Mouse (Mus musculus) cerebellum, adult 9-11 months (tissue): ENCODE data around the gene Dthd1.

Experiments used
- DNase-seq: peaks from one replicate; pipeline ENCODE4 v3.0.0; 2022

The Dthd1 gene

GRCm38 (mm10) chr5:62813402-62814071, at the start of gene Dthd1:
Dthd1 (plus strand) TSS chr5:62813823.
- no peak for DNase-seq

GRCm38 (mm10) chr5:62764161-62764560, 49.5 kb upstream of the Dthd1 start:
- no peak for DNase-seq

DNA sequence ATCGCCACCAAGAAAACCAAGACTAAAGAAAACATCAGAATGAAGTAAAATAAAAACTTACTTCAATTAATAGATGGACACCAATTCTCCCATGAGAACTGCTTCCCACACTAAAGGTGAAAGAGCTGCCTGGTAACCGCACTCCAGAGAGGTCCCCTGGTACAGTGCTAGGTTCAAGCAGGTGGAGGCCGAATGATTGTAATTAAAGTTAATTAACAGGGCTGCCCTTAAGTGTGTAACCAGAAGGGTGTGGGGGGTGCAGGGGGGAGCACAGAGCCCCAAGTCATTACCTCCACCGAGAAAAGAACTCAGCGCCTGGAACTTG, 48.2 kb upstream of the Dthd1 start:
- DNase-seq = no peak

GRCm38 (mm10) chr5:62765784-62766701, 47.6 kb upstream of the Dthd1 start, which contains the start of gene Arap2:
Arap2 (minus strand) TSS chr5:62766159.
- peak; percentile 14 for DNase-seq

DNA sequence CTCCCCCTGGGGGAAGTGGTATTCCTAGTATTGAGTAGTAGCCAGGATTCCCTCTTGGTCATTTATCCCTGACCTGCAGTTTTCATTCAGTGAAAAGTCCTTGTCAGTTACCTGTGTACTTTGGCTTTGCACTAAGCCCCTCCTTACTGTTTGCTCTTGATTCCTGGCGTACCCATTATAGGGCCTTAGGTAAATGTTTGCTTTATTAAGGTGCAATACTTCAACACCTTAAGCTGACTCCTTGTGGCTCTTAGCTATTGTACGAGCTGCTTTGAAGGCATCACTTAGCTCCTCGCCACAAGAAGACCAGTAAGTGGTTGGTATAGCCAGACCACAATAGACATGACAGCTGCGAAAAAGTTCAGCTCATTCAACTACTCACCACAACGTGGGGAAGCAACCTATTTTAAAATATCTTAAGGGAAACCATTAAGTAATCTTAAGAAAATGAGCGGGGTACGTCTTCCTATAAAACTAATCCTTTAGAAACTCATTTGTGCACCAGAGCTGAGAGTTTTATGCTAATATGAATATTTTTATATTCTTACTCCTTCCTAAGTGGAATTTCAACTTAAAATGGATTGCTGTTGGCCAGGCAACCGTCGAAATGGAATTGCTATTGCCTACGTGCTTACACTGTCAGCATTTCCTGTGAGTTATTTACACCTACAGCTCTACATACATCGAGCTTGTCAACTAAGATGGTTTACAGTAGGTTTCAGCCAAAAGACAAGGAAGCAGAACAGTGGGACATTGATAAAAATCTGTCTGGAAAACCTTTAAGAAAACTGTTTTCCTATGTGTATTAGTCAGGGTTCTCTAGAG, 41.6 kb upstream of the Dthd1 start:
- DNase-seq = no peak

DNA sequence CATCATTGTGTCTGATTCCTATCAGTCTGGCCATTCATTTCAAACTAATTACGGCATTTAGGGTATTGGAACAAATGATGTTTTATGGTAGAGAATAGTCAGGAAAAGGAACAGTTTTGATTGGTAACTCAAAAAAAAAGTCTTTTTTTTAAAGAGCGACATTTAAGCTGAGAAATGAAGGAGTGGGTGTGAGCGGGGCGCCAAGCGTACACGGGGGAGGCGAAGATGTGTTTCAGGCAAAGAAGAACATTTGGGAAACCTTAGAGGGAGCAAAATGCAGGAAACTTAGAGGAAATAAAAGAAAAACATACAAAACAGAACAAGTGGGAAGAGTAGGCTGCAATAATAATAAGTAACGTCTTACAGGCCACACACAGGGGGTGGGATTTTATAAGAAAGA, 35.8 kb upstream of the Dthd1 start:
- no peak for DNase-seq

DNA sequence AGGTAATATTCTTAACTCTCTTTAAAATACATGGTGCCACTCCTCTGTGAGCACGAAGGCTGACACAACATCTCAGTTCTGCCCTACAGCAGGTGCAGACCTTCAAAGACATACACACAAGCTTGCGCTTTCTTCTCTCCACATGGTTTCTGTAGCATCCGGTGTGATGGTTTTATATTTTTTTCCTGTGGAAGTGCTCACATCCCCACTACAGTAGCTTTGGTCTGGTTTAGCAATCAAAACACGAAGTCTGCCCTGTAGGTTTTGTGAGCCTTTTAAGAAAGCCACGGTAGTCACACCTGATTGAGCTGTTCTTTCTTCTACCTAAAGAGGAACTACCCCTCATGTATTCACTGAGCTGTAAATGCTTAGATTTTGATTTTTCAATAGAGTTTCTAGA, 34.9 kb upstream of the Dthd1 start:
- no peak for DNase-seq

GRCm38 (mm10) chr5:62786809-62787208, 26.8 kb upstream of the Dthd1 start:
- DNase-seq = no peak

DNA sequence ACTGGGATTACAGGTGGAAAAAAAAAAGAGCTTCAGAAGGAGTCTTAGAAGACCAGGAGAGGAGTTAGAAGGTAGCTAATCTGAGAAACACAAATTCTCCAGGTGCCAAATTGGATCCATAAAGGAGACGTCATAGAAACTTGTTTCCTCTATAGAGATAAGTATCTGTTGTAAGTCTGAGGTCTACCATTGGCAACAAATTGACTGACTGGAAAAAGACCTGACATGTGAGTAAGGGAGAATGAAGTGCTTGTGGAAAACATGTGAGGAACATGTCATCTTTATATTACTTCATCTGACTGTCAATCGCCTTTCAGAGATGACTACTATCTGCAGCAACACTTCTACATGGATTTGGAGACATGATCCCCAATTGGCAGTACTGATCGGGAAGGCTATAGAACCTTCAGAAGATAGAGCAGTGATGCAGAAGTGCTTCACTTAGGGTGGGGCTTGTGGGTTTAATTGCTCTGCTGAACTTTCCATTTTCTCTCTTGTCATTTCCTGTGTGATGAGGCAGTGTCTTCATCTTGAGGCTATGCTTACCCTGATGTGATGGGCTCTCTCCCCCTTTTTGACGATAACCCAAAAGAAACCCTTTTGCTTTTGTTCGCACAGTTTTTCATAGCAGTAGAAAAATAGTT, 22.6 kb upstream of the Dthd1 start:
- no peak for DNase-seq

DNA sequence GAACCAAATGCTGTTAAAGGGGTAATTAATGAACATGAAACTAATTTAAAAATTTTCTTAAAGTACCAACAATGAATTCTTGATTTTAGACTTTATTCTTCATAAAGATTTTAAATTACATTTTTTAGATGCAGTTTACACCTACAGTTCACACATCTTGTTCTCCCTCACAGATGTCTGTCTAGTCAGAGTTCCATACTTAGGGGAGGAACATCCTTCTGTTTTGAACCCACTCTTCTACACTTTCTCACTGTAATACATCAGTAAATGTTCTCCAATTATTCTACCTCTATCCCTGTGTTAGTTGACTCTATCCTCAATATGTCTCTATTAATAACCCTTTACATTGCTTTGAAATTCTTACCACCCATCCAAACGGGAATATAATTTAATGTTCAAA, 20.8 kb upstream of the Dthd1 start:
- no peak for DNase-seq

- DNase-seq = no peak
These were observed 420 bp downstream of the Dthd1 start for GRCm38 (mm10) chr5:62814072-62814414.

DNA sequence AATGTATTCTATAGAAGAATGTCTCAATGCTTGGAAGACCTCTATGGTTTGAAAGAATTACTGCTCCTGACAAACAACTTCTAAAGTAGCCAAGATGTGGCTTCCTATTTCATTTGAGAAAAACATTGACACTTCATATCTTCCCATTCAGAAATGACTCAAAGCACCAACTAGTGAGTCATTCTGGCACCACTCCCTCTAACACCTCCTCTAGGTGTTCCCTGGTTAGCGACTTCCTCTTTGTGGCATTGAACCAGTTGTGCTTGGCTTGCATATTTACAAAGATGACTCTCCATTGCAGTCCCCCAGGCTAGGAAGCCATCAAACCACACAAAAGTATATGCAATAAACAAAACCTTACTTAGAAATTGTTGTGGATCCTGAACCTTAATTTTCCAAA, 2.1 kb downstream of the Dthd1 start:
- no peak for DNase-seq

GRCm38 (mm10) chr5:62819567-62819966, 5.9 kb downstream of the Dthd1 start:
- DNase-seq = no peak

GRCm38 (mm10) chr5:62820363-62821271, 7.0 kb downstream of the Dthd1 start:
- no peak for DNase-seq

DNA sequence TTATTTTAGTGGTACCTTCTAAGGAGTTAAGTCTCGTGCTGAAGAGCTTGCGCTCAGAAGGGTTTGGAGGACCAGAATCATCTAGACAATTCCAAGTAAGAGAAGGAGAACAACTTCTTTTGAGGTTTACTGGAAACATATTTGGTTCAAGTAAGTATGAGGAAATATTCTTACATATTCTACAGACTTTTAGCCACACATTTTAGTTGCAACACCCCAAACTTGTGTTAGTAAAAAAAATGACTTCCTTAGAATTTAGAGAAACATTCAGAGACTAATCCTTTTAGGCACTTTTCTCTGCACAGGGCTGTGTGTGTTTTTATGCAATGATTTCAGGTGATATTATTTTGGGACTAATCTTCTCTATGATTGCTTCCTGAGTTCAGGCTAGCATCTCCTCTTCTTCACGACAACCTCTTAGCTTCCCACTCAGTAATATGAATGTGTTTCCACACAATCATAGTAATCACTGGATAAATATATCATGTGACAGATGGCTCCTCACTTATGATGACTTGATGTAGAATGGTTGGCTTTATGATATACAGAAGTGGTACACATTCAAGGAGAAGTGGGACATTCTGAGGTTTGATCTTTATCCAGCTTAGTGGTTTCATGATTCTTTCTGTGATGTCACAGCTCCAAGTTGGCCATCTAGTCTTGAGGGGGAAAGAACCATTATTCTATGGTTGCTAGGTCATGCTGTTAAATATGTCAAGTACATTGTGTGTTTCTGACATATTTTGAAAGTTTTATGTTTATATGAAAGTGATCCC, 29.5 kb downstream of the Dthd1 start:
- no peak for DNase-seq

- no peak for DNase-seq
These were observed 33.0 kb downstream of the Dthd1 start for GRCm38 (mm10) chr5:62846571-62847131.

DNA sequence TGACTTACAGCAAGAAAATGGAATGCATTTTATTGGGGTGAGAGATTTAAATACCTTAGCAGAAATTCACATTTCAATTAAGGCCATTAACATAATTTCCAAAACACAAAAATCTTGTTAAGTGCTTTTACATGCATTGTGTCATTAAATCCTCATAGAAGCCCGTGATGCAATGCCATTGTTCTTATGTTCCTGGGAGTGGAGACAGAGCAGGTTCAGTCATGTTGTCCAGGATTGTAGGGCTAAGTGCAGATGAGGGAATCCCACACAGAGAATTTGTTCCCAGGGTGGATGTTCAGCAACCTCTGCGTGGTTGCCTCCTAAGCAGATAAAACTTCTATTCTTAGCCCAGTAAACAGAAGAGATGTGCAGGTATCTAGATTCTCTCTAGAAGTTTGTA, 37.7 kb downstream of the Dthd1 start:
- DNase-seq = no peak

DNA sequence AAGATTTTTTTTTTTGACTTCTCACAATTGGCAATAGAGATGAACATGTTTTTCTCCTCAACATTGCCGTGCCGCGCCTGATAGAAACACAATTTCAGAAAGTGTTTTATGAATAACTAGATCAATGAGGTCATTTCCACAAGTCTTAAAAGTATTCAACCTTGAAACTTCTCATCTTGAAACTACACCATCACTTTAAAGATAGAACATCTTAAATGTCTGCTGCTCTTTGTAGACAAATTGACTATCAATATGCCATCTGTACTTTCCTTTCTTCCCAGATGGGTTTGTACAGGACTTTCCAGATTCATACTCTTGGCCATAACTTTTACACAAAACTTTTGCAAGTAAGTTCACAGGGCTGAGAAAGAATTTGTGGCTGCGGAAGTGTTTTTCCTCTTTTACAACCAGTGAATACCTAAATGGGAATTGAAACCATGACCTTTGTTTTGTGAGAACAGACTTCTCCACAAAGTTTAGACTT, 40.8 kb downstream of the Dthd1 start:
- no peak for DNase-seq

- DNase-seq = no peak
These were observed 43.9 kb downstream of the Dthd1 start for GRCm38 (mm10) chr5:62857502-62857901.

- DNase-seq = no peak
These were observed 44.7 kb downstream of the Dthd1 start for GRCm38 (mm10) chr5:62858282-62858681.

GRCm38 (mm10) chr5:62864348-62864747, 50.7 kb downstream of the Dthd1 start:
- no peak for DNase-seq
